Mouse (Mus musculus) adrenal gland, postnatal 25 days (tissue): Measurements from ENCODE around the gene Rab37. TPM values are rescaled to one million over a fixed set of nuclear protein-coding genes. Genes with fewer than 3 reads are reported as not detected.

ENCODE experiments used
- DNase-seq: peaks from one replicate; pipeline ENCODE4 v3.0.0; 2021; ENCODE audit warnings: mixed read lengths
- total RNA-seq: library from RNA; stranded (reverse); gene quantifications from 2 replicates; pipeline ENCODE4 v1.2.3, GENCODE M21; 2021

Gene Rab37
- total RNA-seq, 1 experiment from 2014 or later, result 0.58 TPM

GRCm38 (mm10) chr11:115086213-115086612 is 5.0 kb upstream of the Rab37 start:
- DNase-seq, result no peak

GRCm38 (mm10) chr11:115089853-115090252 is 1.4 kb upstream of the Rab37 start:
- DNase-seq, result no peak

GRCm38 (mm10) chr11:115092140-115092539 is 909 bp downstream of the Rab37 start:
- DNase-seq, result no peak

- DNase-seq, result no peak
Observed at GRCm38 (mm10) chr11:115098203-115098932, 7.1 kb downstream of the Rab37 start.

GRCm38 (mm10) chr11:115099241-115099840 is 8.1 kb downstream of the Rab37 start:
- no peak for DNase-seq

- DNase-seq, result no peak
Observed at GRCm38 (mm10) chr11:115100032-115100621, 8.9 kb downstream of the Rab37 start.

GRCm38 (mm10) chr11:115100741-115101140 is 9.5 kb downstream of the Rab37 start:
- no peak for DNase-seq

- no peak for DNase-seq
Observed at GRCm38 (mm10) chr11:115101615-115102051, 10.4 kb downstream of the Rab37 start.

GRCm38 (mm10) chr11:115102116-115102515 is 10.9 kb downstream of the Rab37 start:
- DNase-seq, result no peak

GRCm38 (mm10) chr11:115103470-115104413 is 12.5 kb downstream of the Rab37 start:
- DNase-seq, result no peak

- DNase-seq, result no peak
Observed at GRCm38 (mm10) chr11:115104769-115105563, 13.7 kb downstream of the Rab37 start.

GRCm38 (mm10) chr11:115106638-115107037 is 15.4 kb downstream of the Rab37 start:
- DNase-seq, result no peak

GRCm38 (mm10) chr11:115107403-115107916 is 16.2 kb downstream of the Rab37 start:
- no peak for DNase-seq

- no peak for DNase-seq
Observed at GRCm38 (mm10) chr11:115108176-115108575, 16.9 kb downstream of the Rab37 start.

GRCm38 (mm10) chr11:115110271-115110670 is 19.0 kb downstream of the Rab37 start:
- DNase-seq, result no peak

GRCm38 (mm10) chr11:115112196-115112595 is 21.0 kb downstream of the Rab37 start:
- no peak for DNase-seq

GRCm38 (mm10) chr11:115119409-115119808 is 28.2 kb downstream of the Rab37 start:
- no peak for DNase-seq

GRCm38 (mm10) chr11:115128483-115128882 is 37.3 kb downstream of the Rab37 start:
- DNase-seq, result no peak

GRCm38 (mm10) chr11:115129508-115130126 is 38.4 kb downstream of the Rab37 start:
- no peak for DNase-seq

- DNase-seq, result no peak
Observed at GRCm38 (mm10) chr11:115131768-115132381, 40.6 kb downstream of the Rab37 start.
